Mouse (Mus musculus) intestine, embryonic 14.5 days (tissue): ENCODE measurements around the gene Rps6ka1. TPM values are rescaled to one million over a fixed set of nuclear protein-coding genes. Genes with fewer than 3 reads are reported as not detected.
A peak's percentile ranks its signal among the peaks of the same experiment; 100 is the strongest.
"Not testable (repeated sequence)": the region's sequence is repeated elsewhere in the genome, so short reads cannot be mapped to it uniquely, and the experiment has no call there.

Experiments
- ATAC-seq: fragments of 200-750 bp; cut with Nextera tagmentation; replicated peaks from 2 replicates; pipeline ENCODE4 v1.8.0; 2017; ENCODE audit warnings: low read depth, moderate number of reproducible peaks, moderate TSS enrichment, moderate library complexity; ENCODE audit not compliant: low FRiP score, low TSS enrichment
- DNase-seq: peaks from one replicate; pipeline ENCODE4 v3.0.0-alpha.2; 2018; ENCODE audit warnings: low spot score
- H3K27ac ChIP-seq: fragments of 300-500 bp; sonication (generic); 2 replicates; pipeline ENCODE4 v1.5.1; 2014; ENCODE audit warnings: low read depth, mild to moderate bottlenecking, control low read depth
- H3K27me3 ChIP-seq: fragments of 300-500 bp; sonication (generic); replicated peaks from 2 replicates; pipeline ENCODE4 v1.6.1; 2014; ENCODE audit warnings: low read length, control low read depth; ENCODE audit not compliant: control insufficient read depth, insufficient read depth
- H3K36me3 ChIP-seq: fragments of 300-500 bp; sonication (generic); 2 replicates; pipeline ENCODE4 v1.6.1; 2014; ENCODE audit warnings: low read length, control low read depth; ENCODE audit not compliant: control insufficient read depth, insufficient read depth
- H3K4me1 ChIP-seq: fragments of 300-500 bp; sonication (generic); replicated peaks from 2 replicates; pipeline ENCODE4 v1.6.1; 2014; ENCODE audit warnings: low read length, control low read depth, mixed read lengths; ENCODE audit not compliant: control insufficient read depth, insufficient read depth
- H3K4me2 ChIP-seq: fragments of 300-500 bp; sonication (generic); 2 replicates; pipeline ENCODE4 v1.6.1; 2014; ENCODE audit warnings: low read length
- H3K4me3 ChIP-seq: fragments of 300-500 bp; sonication (generic); 2 replicates; pipeline ENCODE4 v1.5.1; 2014; ENCODE audit warnings: low read depth, low read length, control low read depth, mixed read lengths
- H3K9ac ChIP-seq: fragments of 300-500 bp; sonication (generic); 2 replicates; pipeline ENCODE4 v1.6.1; 2014; ENCODE audit warnings: mild to moderate bottlenecking, low read length
- H3K9me3 ChIP-seq: fragments of 300-500 bp; sonication (generic); 2 replicates; pipeline ENCODE4 v1.6.1; 2016; ENCODE audit warnings: low read length, control low read depth; ENCODE audit not compliant: control insufficient read depth
- WGBS: fragments of 180-500 bp; shearing (Covaris S2); extraction: QIAGEN DNeasy Blood & Tissue Kit; methylation state at CpG from one replicate; pipeline ENCODE4 v1.1.7; 2014; 5-methylcytosine and 5-hydroxymethylcytosine counted together
- polyA plus RNA-seq: library from polyadenylated mRNA; unstranded; fragments of >200 nt; fragmentation: Nextera tagmentation; extraction: Ambion mirVana; gene quantifications from 2 replicates; pipeline ENCODE4 v1.2.1, GENCODE M21; 2014

Rps6ka1 gene
- 116 and 120 TPM in 2 replicates for polyA plus RNA-seq

GRCm38 (mm10) chr4:133887672-133888453, at the start of gene Rps6ka1:
Gene Rps6ka1 (minus strand): TSS chr4:133887797.
- Histone ChIP-seq H3K27me3 (no peaks in the 10 kb centered on the region), H3K4me2 (peak within 1 kb of the TSS; percentile 59), H3K4me3 (peak within 1 kb of the TSS; percentile 59), H3K9ac (peak within 1 kb of the TSS; percentile 77), H3K36me3 (no peaks in the 10 kb centered on the region), H3K4me1 (peaks cover 18% of the 10 kb centered on the region), H3K9me3 (no peaks in the 10 kb centered on the region), H3K27ac (peak within 1 kb of the TSS; percentile 71)
- under 1% methylated on average over 55 of the region's 61 CpGs for WGBS
- DNase-seq (peak; percentile 97), ATAC-seq (peak; percentile 83)

GRCm38 (mm10) chr4:133931785-133932184, 44.2 kb upstream of the Rps6ka1 start:
- Histone ChIP-seq H3K27ac (no peak overlapping the region), H3K4me1 (0 out of 2 replicates have a peak, but pooled peaks cover 10% of the 10 kb centered on the region), H3K9me3 (no peaks in the 10 kb centered on the region), H3K4me3 (no peak overlapping the region), H3K36me3 (no peaks in the 10 kb centered on the region), H3K27me3 (no peaks in the 10 kb centered on the region), H3K9ac (no peak overlapping the region), H3K4me2 (no peak overlapping the region)
- DNase-seq (no peak), ATAC-seq (no peak)
- 84% methylated on average over 3 of the region's 3 CpGs for WGBS

DNA sequence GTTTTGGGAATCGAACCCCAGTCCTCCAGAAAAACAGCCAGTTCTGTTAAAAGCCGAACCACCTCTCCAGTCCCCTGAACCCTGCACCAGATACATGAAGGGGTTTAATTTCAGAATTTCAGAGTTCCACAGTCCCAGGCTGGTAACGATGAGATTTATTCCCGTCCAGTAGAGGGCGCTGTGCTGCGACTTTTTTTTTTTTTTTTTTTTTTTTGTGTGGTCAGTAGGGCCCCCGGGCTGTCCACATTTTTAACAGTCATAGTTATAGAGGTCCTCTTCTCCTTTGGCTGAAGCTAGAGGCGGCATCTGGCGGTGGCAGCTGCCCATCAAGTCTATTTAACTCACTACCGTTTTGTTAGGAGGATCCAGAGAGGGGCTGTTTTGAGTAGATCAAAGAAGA, 43.8 kb upstream of the Rps6ka1 start:
- no peak for ATAC-seq

DNA sequence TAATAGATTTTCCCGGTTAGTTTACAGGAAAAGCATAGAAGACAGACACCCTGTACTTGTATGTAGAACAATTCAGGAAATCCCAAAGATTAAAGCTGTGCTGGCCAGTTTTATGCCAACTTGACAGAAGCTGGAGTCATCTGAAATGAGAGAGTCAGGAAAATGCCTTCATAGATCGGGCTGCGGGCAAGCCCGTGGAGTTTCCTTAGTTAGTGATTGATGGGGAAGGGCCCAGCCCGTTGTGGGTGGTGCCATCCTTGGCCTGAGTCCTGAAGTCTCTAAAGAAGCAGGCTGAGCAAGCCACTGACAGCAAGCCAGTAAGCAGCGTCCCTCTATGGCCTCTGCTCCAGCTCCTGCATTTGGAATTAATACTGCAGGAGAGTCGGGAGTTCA, 41.7 kb upstream of the Rps6ka1 start:
- Histone ChIP-seq H3K9ac (no peak overlapping the region), H3K4me3 (no peak overlapping the region), H3K4me2 (no peak overlapping the region), H3K27ac (0 out of 2 replicates have a peak overlapping the region, but pooled peaks have one; percentile 27), H3K4me1 (0 out of 2 replicates have a peak, but pooled peaks cover 10% of the 10 kb centered on the region), H3K36me3 (no peaks in the 10 kb centered on the region), H3K27me3 (no peaks in the 10 kb centered on the region), H3K9me3 (no peaks in the 10 kb centered on the region)
- ATAC-seq (no peak), DNase-seq (no peak)
- 17% methylated on average over 7 of the region's 7 CpGs for WGBS

More for the DNA sequence above, 43.8 kb upstream of the Rps6ka1 start:
- DNase-seq = peak; percentile 66
- 21% methylated on average over 10 of the region's 10 CpGs for WGBS
- no peaks in the 10 kb centered on the region for H3K27me3 ChIP-seq
- H3K4me1 ChIP-seq = 0 out of 2 replicates have a peak, but pooled peaks cover 10% of the 10 kb centered on the region
- no peaks in the 10 kb centered on the region for H3K36me3 ChIP-seq
- H3K4me3 ChIP-seq = no peak overlapping the region
- no peak overlapping the region for H3K27ac ChIP-seq
- H3K9ac ChIP-seq = no peak overlapping the region
- no peak overlapping the region for H3K4me2 ChIP-seq
- no peaks in the 10 kb centered on the region for H3K9me3 ChIP-seq

DNA sequence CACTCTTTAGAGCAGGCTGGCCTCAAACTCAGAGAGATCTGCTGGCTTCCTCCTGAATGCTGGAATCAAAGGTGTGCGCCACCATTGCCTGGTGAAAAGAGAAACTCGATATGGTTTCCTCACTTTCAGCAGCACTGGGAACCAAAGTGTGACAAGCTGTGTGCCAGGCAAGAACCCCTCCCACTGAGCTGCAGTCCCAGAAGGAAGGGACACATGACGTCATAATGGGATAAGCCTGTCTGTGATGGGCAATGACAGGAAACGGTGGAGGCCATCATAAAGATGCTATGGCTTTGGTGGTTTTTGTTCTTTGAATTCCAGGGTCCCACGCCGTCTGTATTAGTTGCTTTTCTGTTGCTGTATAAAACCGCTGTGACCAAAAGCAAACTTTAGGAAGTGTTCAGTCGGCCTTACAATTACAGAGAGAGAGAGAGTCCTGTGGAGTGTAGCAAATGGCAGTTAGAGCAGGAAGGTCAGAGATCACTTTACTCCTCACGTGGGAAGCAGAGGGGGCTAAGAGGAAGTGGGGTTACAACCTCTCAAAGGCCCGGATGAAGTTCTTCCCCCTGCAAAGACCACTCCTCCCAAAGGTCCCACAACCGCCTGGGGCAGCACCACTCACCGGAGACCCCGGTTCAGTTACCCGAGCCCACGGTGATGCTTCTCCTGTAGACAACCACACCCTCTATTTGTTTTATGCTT, 41.1 kb upstream of the Rps6ka1 start:
- Histone ChIP-seq H3K9me3 (no peaks in the 10 kb centered on the region), H3K9ac (no peak overlapping the region), H3K27me3 (no peaks in the 10 kb centered on the region), H3K4me1 (0 out of 2 replicates have a peak, but pooled peaks cover 10% of the 10 kb centered on the region), H3K4me3 (no peak overlapping the region), H3K36me3 (no peaks in the 10 kb centered on the region), H3K4me2 (no peak overlapping the region), H3K27ac (0 out of 2 replicates have a peak overlapping the region, but pooled peaks have one; percentile 27)
- no peak for ATAC-seq
- 38% methylated on average over 15 of the region's 15 CpGs for WGBS
- no peak for DNase-seq

DNA sequence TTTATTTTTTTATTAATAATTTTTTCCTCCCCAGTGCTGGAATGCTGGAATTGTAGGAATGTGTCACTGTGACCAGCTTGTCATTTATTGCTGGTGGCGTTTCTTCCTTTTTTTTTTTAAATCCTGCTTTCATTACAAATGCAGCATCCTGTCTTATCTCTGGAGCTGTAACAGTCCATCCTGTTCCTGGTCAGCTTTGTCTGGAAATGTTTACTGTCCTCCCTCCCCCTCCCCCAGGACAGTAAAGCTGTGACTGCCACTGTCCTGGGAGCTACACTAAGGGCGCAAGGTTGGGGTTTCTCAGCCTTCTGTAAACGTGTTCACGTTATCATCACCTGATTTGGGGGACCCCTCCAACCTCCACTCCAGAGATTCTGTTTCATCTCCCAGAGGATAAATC, 37.6 kb upstream of the Rps6ka1 start:
- Histone ChIP-seq H3K4me2 (no peak overlapping the region), H3K9ac (no peak overlapping the region), H3K4me3 (no peak overlapping the region), H3K4me1 (0 out of 2 replicates have a peak, but pooled peaks cover 10% of the 10 kb centered on the region), H3K9me3 (no peaks in the 10 kb centered on the region), H3K36me3 (no peaks in the 10 kb centered on the region), H3K27me3 (no peaks in the 10 kb centered on the region), H3K27ac (no peak overlapping the region)
- no peak for DNase-seq
- ATAC-seq = no peak
- WGBS = 53% methylated on average over 4 of the region's 4 CpGs

DNA sequence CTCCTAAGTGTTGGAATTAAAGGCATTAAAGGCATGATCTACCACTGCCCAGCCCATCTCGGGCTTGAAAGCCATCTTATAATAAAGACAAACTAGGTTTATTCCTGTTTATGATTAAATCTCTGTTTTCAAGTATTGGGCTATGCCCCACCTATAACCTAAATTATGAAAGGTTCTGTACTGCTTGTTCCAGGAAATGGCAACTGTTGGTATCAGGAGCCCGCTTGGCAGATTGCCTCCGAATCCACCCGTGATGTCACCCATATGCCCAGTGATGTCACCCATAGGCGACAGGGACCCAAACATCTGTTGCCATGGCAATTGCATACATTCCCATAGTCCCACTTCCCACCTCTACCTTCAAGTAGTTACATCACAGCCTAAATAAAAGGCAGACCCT, 36.1 kb upstream of the Rps6ka1 start:
- 91% methylated on average over 5 of the region's 5 CpGs for WGBS
- Histone ChIP-seq H3K4me2 (no peak overlapping the region), H3K4me3 (no peak overlapping the region), H3K27ac (no peak overlapping the region), H3K9me3 (no peaks in the 10 kb centered on the region), H3K36me3 (no peaks in the 10 kb centered on the region), H3K9ac (no peak overlapping the region), H3K27me3 (no peaks in the 10 kb centered on the region), H3K4me1 (0 out of 2 replicates have a peak, but pooled peaks cover 4% of the 10 kb centered on the region)
- DNase-seq = no peak
- no peak for ATAC-seq

DNA sequence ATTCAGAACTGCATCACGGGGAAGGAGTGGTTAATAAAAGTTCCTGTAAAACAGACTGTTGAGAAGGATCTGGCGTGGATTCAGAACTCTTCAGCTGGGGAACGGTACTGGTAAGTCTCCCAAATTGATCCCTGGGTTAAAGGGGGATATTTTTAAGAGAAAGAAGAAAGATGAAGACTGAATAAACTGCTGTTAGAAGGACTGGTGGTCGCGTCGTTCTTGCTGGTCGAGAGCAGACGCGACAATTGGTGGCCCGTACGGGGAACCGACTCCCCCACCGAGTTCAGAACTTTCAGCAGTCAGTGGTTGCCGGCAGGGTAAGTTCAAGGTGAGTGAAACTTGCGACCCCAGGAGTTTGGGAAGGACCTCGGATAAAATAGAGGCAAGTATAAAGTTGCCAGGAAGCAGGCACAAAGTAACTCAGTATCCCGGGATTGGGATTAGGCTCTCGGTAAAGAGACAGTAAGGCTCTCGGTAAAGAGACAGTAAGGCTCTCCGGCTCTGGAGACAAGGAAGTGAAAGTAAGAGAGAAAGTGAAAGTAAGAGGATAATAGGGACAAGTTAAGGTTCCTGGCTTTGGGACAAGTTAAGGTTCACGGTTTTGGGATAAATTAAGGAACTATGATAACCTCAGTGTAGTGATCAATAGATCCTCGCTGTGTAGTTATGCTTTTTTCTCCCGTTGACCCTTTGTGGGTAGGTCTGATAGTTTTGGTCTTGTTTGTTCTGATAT, 30.7 kb upstream of the Rps6ka1 start:
- not testable (repeated sequence) for H3K36me3 ChIP-seq, H3K27ac ChIP-seq, ATAC-seq, H3K9me3 ChIP-seq, H3K4me3 ChIP-seq, H3K9ac ChIP-seq, H3K4me1 ChIP-seq, H3K4me2 ChIP-seq, H3K27me3 ChIP-seq, DNase-seq
- WGBS = 84% methylated on average over 13 of the region's 23 CpGs
